Mouse (Mus musculus) ES-E14 (cell line): ENCODE measurements around the gene Hist1h2bf. TPM values are rescaled to one million over a fixed set of nuclear protein-coding genes. Genes with fewer than 3 reads are reported as not detected.

Source experiments
- DNase-seq: peaks from one replicate; pipeline ENCODE4 v3.0.0-alpha.2; 2013; ENCODE audit warnings: low read depth, low spot score
- H3K27ac ChIP-seq: 2 replicates; pipeline ENCODE4 v1.5.1; 2012; ENCODE audit warnings: low read depth, mild to moderate bottlenecking, low read length, moderate library complexity, mixed read lengths; ENCODE audit not compliant: poor library complexity, insufficient read depth, severe bottlenecking
- H3K36me3 ChIP-seq: 2 replicates; pipeline ENCODE4 v1.6.1; 2012; ENCODE audit warnings: mild to moderate bottlenecking, low read length, moderate library complexity, mixed read lengths; ENCODE audit not compliant: control insufficient read depth, poor library complexity, insufficient read depth, severe bottlenecking
- H3K4me1 ChIP-seq, 2 experiments: fragments of 150-350 bp in 1 of 2; sonication (generic) in 1 of 2; 2 replicates each; pipeline ENCODE4 v1.6.1; 2012; ENCODE audit warnings: low read length in 2 of 2, mild to moderate bottlenecking in 1 of 2, mixed read lengths in 1 of 2; ENCODE audit not compliant: control insufficient read depth in 2 of 2, insufficient read depth in 2 of 2, poor library complexity in 1 of 2
- H3K4me3 ChIP-seq, 2 experiments: fragments of 150-350 bp in 1 of 2; sonication (generic) in 1 of 2; 2 replicates each; pipeline ENCODE4 v1.5.1; 2012; ENCODE audit warnings: low read length in 2 of 2, low read depth in 1 of 2, mild to moderate bottlenecking in 1 of 2, mixed read lengths in 1 of 2; ENCODE audit not compliant: insufficient read depth in 1 of 2, poor library complexity in 1 of 2, severe bottlenecking in 1 of 2
- H3K9ac ChIP-seq: 2 replicates; pipeline ENCODE4 v1.6.1; 2012; ENCODE audit warnings: low read depth, mild to moderate bottlenecking, low read length, mixed read lengths; ENCODE audit not compliant: poor library complexity, insufficient read depth, severe bottlenecking
- H3K9me3 ChIP-seq: fragments of 150-350 bp; sonication (generic); 2 replicates; pipeline ENCODE4 v1.6.1; 2012; ENCODE audit warnings: low read depth, mild to moderate bottlenecking, low read length; ENCODE audit not compliant: control insufficient read depth, insufficient read depth
- CHD2 ChIP-seq: IDR thresholded peaks from 2 replicates; pipeline ENCODE4 v1.6.1; 2014; ENCODE audit warnings: mild to moderate bottlenecking, low read depth, low read length, inconsistent platforms
- HCFC1 ChIP-seq: IDR thresholded peaks from 2 replicates; pipeline ENCODE4 v1.6.1; 2012; ENCODE audit warnings: low read length, inconsistent platforms, borderline replicate concordance; ENCODE audit not compliant: insufficient read depth
- MAFK ChIP-seq: IDR thresholded peaks from 2 replicates; pipeline ENCODE4 v1.6.1; 2014; ENCODE audit warnings: mild to moderate bottlenecking, low read depth, low read length, inconsistent platforms; ENCODE audit not compliant: insufficient read depth
- ZC3H11A ChIP-seq: IDR thresholded peaks from 2 replicates; pipeline ENCODE4 v1.6.1; 2012; ENCODE audit warnings: low read depth, mild to moderate bottlenecking, inconsistent platforms, low read length, borderline replicate concordance
- ZNF384 ChIP-seq: IDR thresholded peaks from 2 replicates; pipeline ENCODE4 v1.6.1; 2012; ENCODE audit warnings: low read depth, low read length, inconsistent platforms
- in situ Hi-C, 2 experiments: fragments of 600-800 bp; cut with MboI; formaldehyde crosslinking; loops; one replicate each; pipeline ENCODE4 v1.15.1; 2025; ENCODE audit warnings: low sequenced_read_pairs in 2 of 2, inconsistent platforms in 1 of 2; ENCODE audit not compliant: unreplicated experiment in 2 of 2
- total RNA-seq: library from RNA; depleted of rRNA; stranded (reverse); fragments of 300-350 nt; gene quantifications from 2 replicates; pipeline ENCODE4 v1.2.3, GENCODE M21; 2012; rRNA removed

Gene Hist1h2bf
- total RNA-seq, 1 experiment, result 970 TPM

- H3K4me1 ChIP-seq, result no peaks in the 10 kb centered on the region
- in situ Hi-C loops, result loop anchor here (10.0 to 25.0 kb wide), 2 partner anchors 212 to 1599 kb away; no protein-coding TSS in a partner anchor
- no peaks in the 10 kb centered on the region for H3K9me3 ChIP-seq
- H3K36me3 ChIP-seq, result no peaks in the 10 kb centered on the region
- DNase-seq, result no peak
- no peak for TF ChIP-seq HCFC1
- no peak for TF ChIP-seq ZNF384
- no peak for TF ChIP-seq CHD2
- no peak for TF ChIP-seq ZC3H11A
- TF ChIP-seq MAFK, result no peak
- H3K27ac ChIP-seq, result no peak overlapping the region
- no peak overlapping the region for H3K4me3 ChIP-seq
- no peak overlapping the region for H3K9ac ChIP-seq
Measured at GRCm38 (mm10) chr13:23523976-23524375, 50.0 kb downstream of the Hist1h2bf start.

Other genes starting within 250 kb of the Hist1h2bf start
- 15.8 and 15.9 TPM in 2 replicates for gene Zfp322a, start 205.0 kb downstream of the Hist1h2bf start, total RNA-seq
- 10.5 and 15.5 TPM in 2 replicates for gene Abt1, start 150.3 kb downstream of the Hist1h2bf start, total RNA-seq
- gene Btn1a1, start 108.3 kb downstream of the Hist1h2bf start, total RNA-seq, result 0.11 and 0.62 TPM in 2 replicates
- 0.95 and 1.5 TPM in 2 replicates for gene Btn2a2, start 85.3 kb downstream of the Hist1h2bf start, total RNA-seq
- 2,382 and 2,804 TPM in 2 replicates for gene Hist1h4h, start 43.1 kb downstream of the Hist1h2bf start, total RNA-seq
- 1,402 and 1,887 TPM in 2 replicates for gene Hist1h2af, start 40.3 kb downstream of the Hist1h2bf start, total RNA-seq
- 436 and 621 TPM in 2 replicates for gene Hist1h3g, start 38.8 kb downstream of the Hist1h2bf start, total RNA-seq
- 98.5 and 146 TPM in 2 replicates for gene Hist1h2bh, start 30.8 kb downstream of the Hist1h2bf start, total RNA-seq
- 245 and 289 TPM in 2 replicates for gene Hist1h3f, start 30.1 kb downstream of the Hist1h2bf start, total RNA-seq
- 1,886 and 2,172 TPM in 2 replicates for gene Hist1h4f, start 22.5 kb downstream of the Hist1h2bf start, total RNA-seq
- 68.4 and 97.6 TPM in 2 replicates for gene Hist1h1d, start 20.9 kb downstream of the Hist1h2bf start, total RNA-seq
- gene Hist1h3e, start 11.8 kb downstream of the Hist1h2bf start, total RNA-seq, result 792 and 864 TPM in 2 replicates
- gene Hist1h2ae, start 3.0 kb downstream of the Hist1h2bf start, total RNA-seq, result 587 and 755 TPM in 2 replicates
- gene Hist1h2bg, start 2.8 kb downstream of the Hist1h2bf start, total RNA-seq, result 1,383 and 2,074 TPM in 2 replicates
- gene Hist1h2ad, start 185 bp upstream of the Hist1h2bf start, total RNA-seq, result 1,000 and 1,148 TPM in 2 replicates
- gene Hist1h3d, start 1.6 kb upstream of the Hist1h2bf start, total RNA-seq, result 80.2 and 103 TPM in 2 replicates
- gene Hist1h4d, start 7.4 kb upstream of the Hist1h2bf start, total RNA-seq, result 713 and 869 TPM in 2 replicates
- 119 and 195 TPM in 2 replicates for gene Hist1h2be, start 46.9 kb upstream of the Hist1h2bf start, total RNA-seq
- gene Hist1h1e, start 48.4 kb upstream of the Hist1h2bf start, total RNA-seq, result 131 and 207 TPM in 2 replicates
- 112 and 141 TPM in 2 replicates for gene Hist1h2ac, start 109.8 kb upstream of the Hist1h2bf start, total RNA-seq
- 355 and 545 TPM in 2 replicates for gene Hist1h2bc, start 110.0 kb upstream of the Hist1h2bf start, total RNA-seq
- 7.7 and 13.3 TPM in 2 replicates for gene Hist1h1t, start 121.6 kb upstream of the Hist1h2bf start, total RNA-seq
- gene Hist1h4c, start 124.3 kb upstream of the Hist1h2bf start, total RNA-seq, result 326 and 496 TPM in 2 replicates
- 1.1 and 1.5 TPM in 2 replicates for gene Hfe, start 136.7 kb upstream of the Hist1h2bf start, total RNA-seq
- 379 and 496 TPM in 2 replicates for gene Hist1h1c, start 164.6 kb upstream of the Hist1h2bf start, total RNA-seq
- 970 and 1,161 TPM in 2 replicates for gene Hist1h3c, start 171.4 kb upstream of the Hist1h2bf start, total RNA-seq
- 1,224 and 1,736 TPM in 2 replicates for gene Hist1h2bb, start 172.5 kb upstream of the Hist1h2bf start, total RNA-seq
- gene Hist1h2ab, start 176.9 kb upstream of the Hist1h2bf start, total RNA-seq, result 2,399 and 2,956 TPM in 2 replicates
- gene Hist1h3b, start 178.1 kb upstream of the Hist1h2bf start, total RNA-seq, result 667 and 954 TPM in 2 replicates
- 1,054 and 1,339 TPM in 2 replicates for gene Hist1h4b, start 182.8 kb upstream of the Hist1h2bf start, total RNA-seq
- 1,331 and 1,744 TPM in 2 replicates for gene Hist1h4a, start 187.0 kb upstream of the Hist1h2bf start, total RNA-seq
- 470 and 728 TPM in 2 replicates for gene Hist1h3a, start 188.2 kb upstream of the Hist1h2bf start, total RNA-seq
- gene Hist1h1a, start 189.5 kb upstream of the Hist1h2bf start, total RNA-seq, result 1,149 and 1,468 TPM in 2 replicates
- gene Trim38, start 195.7 kb upstream of the Hist1h2bf start, total RNA-seq, result 0.21 and 0.40 TPM in 2 replicates
- gene Slc17a2, start 232.8 kb upstream of the Hist1h2bf start, total RNA-seq, result not detected in 2 replicates